In genomic region chr11:61042593-61042992, GRCm38 (mm10) we compare ENCODE assay signal across 12 mouse cellular contexts. TPM values are rescaled to one million over a fixed set of nuclear protein-coding genes. Genes with fewer than 3 reads are reported as not detected.
DNase-seq lines count a peak whose midpoint lies in the region; ATAC-seq and TF ChIP-seq lines count a peak whose summit lies in the region.
"Had no signal": no experiment of that assay in that cellular context is flagged by ENCODE, and none has a peak within 500 bp of the region (broad histone marks: within the 10 kb centered on the region; RNA-seq: fewer than 3 reads in every experiment).

No protein-coding gene starts in this region.

- 6% methylated on average over 8 of the region's 8 CpGs for WGBS in heart, embryonic 11.5 days (ENCODE audit: insufficient replicate concordance)
- WGBS in hindbrain, embryonic 13.5 days: 27% methylated on average over 8 of the region's 8 CpGs

- H3K4me1 ChIP-seq in heart, embryonic 11.5 days (ENCODE audit: control insufficient read depth, insufficient read depth, low read length): peaks cover 11% of the 10 kb centered on the region
- peaks cover 32% of the 10 kb centered on the region for H3K4me1 ChIP-seq in hindbrain, embryonic 13.5 days (replicated peaks)

- no peaks in the 10 kb centered on the region for H3K36me3 ChIP-seq in heart, embryonic 11.5 days (ENCODE audit: control insufficient read depth, insufficient read depth, low read length)
- no peaks in the 10 kb centered on the region for H3K36me3 ChIP-seq in C2C12 (ENCODE audit: control insufficient read depth, insufficient read depth)
- H3K36me3 ChIP-seq in hindbrain, embryonic 13.5 days: no peaks in the 10 kb centered on the region

- no peaks in the 10 kb centered on the region for H3K79me2 ChIP-seq in C2C12 (ENCODE audit: control insufficient read depth, insufficient read depth)

- no peak overlapping the region for H3K4me3 ChIP-seq in heart, embryonic 11.5 days (ENCODE audit: low read depth, low read length)
- no peak overlapping the region for H3K4me3 ChIP-seq in C2C12 (ENCODE audit: insufficient read depth, poor library complexity, severe bottlenecking)
- H3K4me3 ChIP-seq in hindbrain, embryonic 13.5 days: no peak overlapping the region

- DNase-seq in heart, adult 18-20 months: no peak
- DNase-seq in kidney, adult 8-10 months: no peak
- DNase-seq in testis, postnatal 10 days (ENCODE audit: low spot score): no peak
- DNase-seq in frontal cortex, postnatal 10 days (ENCODE audit: low spot score in 2 of 2): no peak
- DNase-seq: cerebellum, postnatal 25 days; heart, postnatal 4 days; right cerebral cortex, postnatal 14 days; thymus, adult 2 months had no signal

- H3K9ac ChIP-seq in heart, embryonic 11.5 days (ENCODE audit: low read depth, low read length): no peak overlapping the region
- peak overlapping the region; percentile 43; the same call in 1 of the 2 replicates for H3K9ac ChIP-seq in hindbrain, embryonic 13.5 days

- H3ac ChIP-seq in C2C12 (ENCODE audit: control insufficient read depth, insufficient read length, low read depth): no peak overlapping the region

- no peak for ATAC-seq in heart, embryonic 11.5 days (replicated peaks; ENCODE audit: insufficient number of reproducible peaks, low FRiP score, low TSS enrichment)
- ATAC-seq in hindbrain, embryonic 13.5 days (ENCODE audit: low FRiP score): 0 out of 2 replicates have a peak, but pooled peaks have one; percentile 21
- peak; percentile 62; the same call in 1 of the 2 replicates for ATAC-seq in megakaryocyte-erythroid progenitor cell, adult 5-6 weeks (replicated peaks; ENCODE audit: low FRiP score, low TSS enrichment, poor library complexity, severe bottlenecking)

- no peaks in the 10 kb centered on the region for H3K79me3 ChIP-seq in C2C12 (ENCODE audit: low read depth)

- H3K9me3 ChIP-seq in heart, embryonic 11.5 days (replicated peaks; ENCODE audit: control insufficient read depth, low read length): no peaks in the 10 kb centered on the region
- H3K9me3 ChIP-seq in hindbrain, embryonic 13.5 days: no peaks in the 10 kb centered on the region

- H3K4me2 ChIP-seq in heart, embryonic 11.5 days: peak overlapping the region; percentile 14; the same call in 1 of the 2 replicates
- no peak overlapping the region for H3K4me2 ChIP-seq in hindbrain, embryonic 13.5 days

- TF ChIP-seq CTCF in C2C12 (IDR thresholded peaks at IDR 0.05; ENCODE audit: control insufficient read depth, insufficient read depth, insufficient read length): no peak

- no peak overlapping the region for H3K27ac ChIP-seq in heart, embryonic 11.5 days (ENCODE audit: low read depth, low read length)
- peak overlapping the region; percentile 72; the same call in 1 of the 2 replicates for H3K27ac ChIP-seq in hindbrain, embryonic 13.5 days

- 0 out of 2 replicates have a peak, but pooled peaks cover 7% of the 10 kb centered on the region for H3K27me3 ChIP-seq in heart, embryonic 11.5 days (ENCODE audit: control insufficient read depth, insufficient read depth, low read length)
- H3K27me3 ChIP-seq in C2C12 (ENCODE audit: control insufficient read depth, insufficient read depth, insufficient read length): no peaks in the 10 kb centered on the region
- no peaks in the 10 kb centered on the region for H3K27me3 ChIP-seq in hindbrain, embryonic 13.5 days

TF ChIP-seq in C2C12, 6 proteins besides CTCF, POLR2A, EP300 and RAD21:
- TF ChIP-seq MYOD1 (IDR thresholded peaks at IDR 0.05; ENCODE audit: control insufficient read depth, insufficient read length, low read depth) (peak; percentile 80), CEBPB (IDR thresholded peaks at IDR 0.05; ENCODE audit: low read depth) (no peak)
TF ChIP-seq in C2C12: peak in this region for 1.

RNA-seq across cellular contexts. Expression of gene Kcnj12, which starts 20.2 kb away (rescaled TPM):
- polyA plus RNA-seq in heart, embryonic 11.5 days (2014; fragmentation: Nextera tagmentation; extraction: Ambion mirVana): 1.5 and 2.0 TPM in 2 replicates
- 10 to 100 TPM; 22.1 to 23.4 TPM for total RNA-seq in heart, adult 18-20 months (2021)
- 0.62 TPM for polyA plus RNA-seq in C2C12 (2012; fragmentation: generic; extraction: Trizol)
- polyA plus RNA-seq in hindbrain, embryonic 13.5 days (2015; fragmentation: Nextera tagmentation; extraction: Ambion mirVana): 3.5 and 3.8 TPM in 2 replicates
- not detected in 2 replicates for total RNA-seq in megakaryocyte-erythroid progenitor cell, adult 5-6 weeks (2014; fragmentation: Nextera tagmentation)
- total RNA-seq in megakaryocyte-erythroid progenitor cell, adult 5-6 weeks (2017): not detected in 2 replicates
